Mouse (Mus musculus): Measurements from ENCODE around the gene Nt5dc2. TPM values are rescaled to one million over a fixed set of nuclear protein-coding genes. Genes with fewer than 3 reads are reported as not detected.

The Nt5dc2 gene
- polyA plus RNA-seq, 1 experiment: not detected

DNA sequence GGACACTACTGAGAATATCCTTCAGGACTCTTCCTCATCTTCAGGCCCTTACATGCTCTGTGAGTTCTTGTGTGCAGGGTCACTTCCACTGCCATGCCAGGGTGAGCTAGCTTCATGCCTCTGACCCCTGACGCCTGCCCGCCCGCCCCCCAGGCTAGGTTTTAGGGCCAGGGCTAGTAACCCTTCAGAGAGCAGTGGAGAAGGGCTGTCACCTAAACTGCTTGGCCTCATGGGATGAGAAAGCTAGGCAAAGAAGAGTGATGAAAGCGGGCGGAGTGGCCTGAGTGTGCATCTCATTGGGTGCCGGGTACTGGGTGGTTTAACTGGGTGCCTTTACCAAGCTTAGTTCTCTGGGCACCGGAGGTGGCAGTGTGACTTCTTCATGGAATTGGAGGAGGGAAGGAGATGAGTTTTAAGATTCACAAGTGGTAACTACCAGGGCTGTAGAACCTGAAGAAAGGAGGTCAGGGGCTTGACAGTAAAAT, 1.7 kb downstream of the Nt5dc2 start:
- 90% methylated on average over 7 of the region's 7 CpGs for WGBS
- TF ChIP-seq CTCF (IDR thresholded peaks at IDR 0.05; ENCODE audit: insufficient read depth, low read depth, low read length): no peak
- no peak for TF ChIP-seq POLR2A (IDR thresholded peaks at IDR 0.05; ENCODE audit: insufficient read depth, low read depth, low read length)
- Histone ChIP-seq H3K4me1 (ENCODE audit: control insufficient read depth, insufficient read depth, low read length) (peaks cover 30% of the 10 kb centered on the region), H3K27ac (ENCODE audit: insufficient read depth, low read depth, low read length) (no peak overlapping the region), H3K4me3 (ENCODE audit: insufficient read depth, low read depth, low read length) (no peak overlapping the region)

DNA sequence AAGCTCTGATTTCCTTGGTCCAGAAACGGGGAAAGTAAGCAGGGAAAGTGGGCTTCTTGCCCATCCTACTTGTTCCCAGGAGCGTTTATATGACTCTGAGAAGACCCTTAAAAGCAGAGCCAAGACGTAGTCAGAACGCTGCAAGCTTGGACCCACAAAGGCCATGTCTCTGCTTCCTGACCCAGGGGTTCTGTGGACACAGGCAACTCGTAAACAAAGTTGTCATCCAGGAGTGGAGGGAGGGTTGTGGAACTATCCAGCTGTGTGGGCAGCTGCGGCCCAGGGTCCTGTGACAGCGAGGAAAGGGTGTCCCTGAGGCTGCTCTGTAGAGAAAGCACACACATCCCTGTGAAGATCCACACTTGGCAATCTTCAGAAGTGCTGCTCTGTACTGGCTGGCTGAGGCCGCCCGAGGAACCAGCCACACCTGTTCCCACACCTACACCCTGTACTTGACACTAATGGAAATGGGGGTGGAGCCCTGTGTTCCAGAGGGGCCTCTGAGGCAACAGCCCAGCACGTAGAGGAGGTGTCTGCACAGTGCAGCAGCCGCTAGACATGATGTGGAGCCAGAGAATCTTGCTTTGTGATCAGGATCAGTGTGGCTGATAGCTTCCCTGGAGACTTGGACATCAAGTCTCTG, 2.3 kb downstream of the Nt5dc2 start:
- H3K4me1 ChIP-seq (ENCODE audit: control insufficient read depth, insufficient read depth, low read length): peaks cover 33% of the 10 kb centered on the region

GRCm38 (mm10) chr14:31134015-31135000, 3.5 kb downstream of the Nt5dc2 start:
- WGBS: 64% methylated on average over 25 of the region's 25 CpGs
- H3K27ac ChIP-seq (ENCODE audit: insufficient read depth, low read depth, low read length): no peak overlapping the region
- no peak overlapping the region for H3K4me3 ChIP-seq (ENCODE audit: insufficient read depth, low read depth, low read length)
- H3K4me1 ChIP-seq (ENCODE audit: control insufficient read depth, insufficient read depth, low read length): peaks cover 33% of the 10 kb centered on the region
- TF ChIP-seq CTCF (IDR thresholded peaks at IDR 0.05; ENCODE audit: insufficient read depth, low read depth, low read length) (no peak), POLR2A (IDR thresholded peaks at IDR 0.05; ENCODE audit: insufficient read depth, low read depth, low read length) (no peak)

More for the DNA sequence above, 2.3 kb downstream of the Nt5dc2 start:
- no peak overlapping the region for H3K4me3 ChIP-seq (ENCODE audit: insufficient read depth, low read depth, low read length)
- H3K27ac ChIP-seq (ENCODE audit: insufficient read depth, low read depth, low read length): no peak overlapping the region
- 72% methylated on average over 11 of the region's 11 CpGs for WGBS
- TF ChIP-seq CTCF (IDR thresholded peaks at IDR 0.05; ENCODE audit: insufficient read depth, low read depth, low read length): no peak
- no peak for TF ChIP-seq POLR2A (IDR thresholded peaks at IDR 0.05; ENCODE audit: insufficient read depth, low read depth, low read length)

GRCm38 (mm10) chr14:31135495-31136410, 4.9 kb downstream of the Nt5dc2 start:
- Histone ChIP-seq H3K4me1 (ENCODE audit: control insufficient read depth, insufficient read depth, low read length) (peaks cover 29% of the 10 kb centered on the region), H3K27ac (ENCODE audit: insufficient read depth, low read depth, low read length) (no peak overlapping the region), H3K4me3 (ENCODE audit: insufficient read depth, low read depth, low read length) (no peak overlapping the region)
- TF ChIP-seq CTCF (IDR thresholded peaks at IDR 0.05; ENCODE audit: insufficient read depth, low read depth, low read length): no peak
- no peak for TF ChIP-seq POLR2A (IDR thresholded peaks at IDR 0.05; ENCODE audit: insufficient read depth, low read depth, low read length)
- 96% methylated on average over 34 of the region's 34 CpGs for WGBS

- TF ChIP-seq CTCF (IDR thresholded peaks at IDR 0.05; ENCODE audit: insufficient read depth, low read depth, low read length) (no peak), POLR2A (IDR thresholded peaks at IDR 0.05; ENCODE audit: insufficient read depth, low read depth, low read length) (no peak)
- no peak overlapping the region for H3K27ac ChIP-seq (ENCODE audit: insufficient read depth, low read depth, low read length)
- H3K4me3 ChIP-seq (ENCODE audit: insufficient read depth, low read depth, low read length): no peak overlapping the region
- peaks cover 22% of the 10 kb centered on the region for H3K4me1 ChIP-seq (ENCODE audit: control insufficient read depth, insufficient read depth, low read length)
- 93% methylated on average over 26 of the region's 26 CpGs for WGBS
Measured at GRCm38 (mm10) chr14:31136411-31137280, 5.8 kb downstream of the Nt5dc2 start.

GRCm38 (mm10) chr14:31137281-31137595, 6.4 kb downstream of the Nt5dc2 start:
- Histone ChIP-seq H3K27ac (ENCODE audit: insufficient read depth, low read depth, low read length) (no peak overlapping the region), H3K4me3 (ENCODE audit: insufficient read depth, low read depth, low read length) (no peak overlapping the region), H3K4me1 (ENCODE audit: control insufficient read depth, insufficient read depth, low read length) (peaks cover 18% of the 10 kb centered on the region)
- 88% methylated on average over 10 of the region's 10 CpGs for WGBS
- TF ChIP-seq CTCF (IDR thresholded peaks at IDR 0.05; ENCODE audit: insufficient read depth, low read depth, low read length) (no peak), POLR2A (IDR thresholded peaks at IDR 0.05; ENCODE audit: insufficient read depth, low read depth, low read length) (no peak)

- 78% methylated on average over 11 of the region's 11 CpGs for WGBS
- TF ChIP-seq POLR2A (IDR thresholded peaks at IDR 0.05; ENCODE audit: insufficient read depth, low read depth, low read length) (no peak), CTCF (IDR thresholded peaks at IDR 0.05; ENCODE audit: insufficient read depth, low read depth, low read length) (no peak)
- Histone ChIP-seq H3K27ac (ENCODE audit: insufficient read depth, low read depth, low read length) (no peak overlapping the region), H3K4me3 (ENCODE audit: insufficient read depth, low read depth, low read length) (no peak overlapping the region), H3K4me1 (ENCODE audit: control insufficient read depth, insufficient read depth, low read length) (peaks cover 18% of the 10 kb centered on the region)
Measured at GRCm38 (mm10) chr14:31137791-31138190, 6.9 kb downstream of the Nt5dc2 start.
